Mouse (Mus musculus): ENCODE measurements around the gene Acr.

GRCm38 (mm10) chr15:89531399-89531798, 36.7 kb upstream of the Acr start:
- TF ChIP-seq CTCF (IDR thresholded peaks at IDR 0.05) = no peak
- TF ChIP-seq POLR2A (IDR thresholded peaks at IDR 0.05; ENCODE audit: insufficient read depth, low read depth, low read length) = no peak

Data from heart, adult 2 months (tissue).